Mouse (Mus musculus) C2C12 (cell line): ENCODE results near the gene Mtmr4. TPM values are rescaled to one million over a fixed set of nuclear protein-coding genes. Genes with fewer than 3 reads are reported as not detected.

Source experiments
- H3K27me3 ChIP-seq: one replicate; pipeline ENCODE4 v1.6.1; 2011; ENCODE audit not compliant: control insufficient read depth, insufficient read depth, insufficient read length
- H3K36me3 ChIP-seq: one replicate; pipeline ENCODE4 v1.6.1; 2011; ENCODE audit not compliant: control insufficient read depth, insufficient read depth
- H3K4me3 ChIP-seq: one replicate; pipeline ENCODE4 v1.5.1; 2011; ENCODE audit warnings: mild to moderate bottlenecking, control low read depth; ENCODE audit not compliant: poor library complexity, insufficient read depth, severe bottlenecking
- H3K79me2 ChIP-seq: one replicate; pipeline ENCODE4 v1.6.1; 2011; ENCODE audit not compliant: control insufficient read depth, insufficient read depth
- H3K79me3 ChIP-seq: one replicate; pipeline ENCODE4 v1.6.1; 2011; ENCODE audit warnings: low read depth, control low read depth
- H3ac ChIP-seq: one replicate; pipeline ENCODE3; 2011; ENCODE audit warnings: low read depth; ENCODE audit not compliant: control insufficient read depth, insufficient read length
- CEBPB ChIP-seq: IDR thresholded peaks from one replicate; pipeline ENCODE4 v1.6.1; 2011; ENCODE audit warnings: low read depth, mild to moderate bottlenecking, control low read depth, moderate library complexity
- CTCF ChIP-seq: IDR thresholded peaks from one replicate; pipeline ENCODE4 v1.5.1; 2011; ENCODE audit not compliant: control insufficient read depth, insufficient read depth, insufficient read length
- FOSL1 ChIP-seq: IDR thresholded peaks from one replicate; pipeline ENCODE4 v1.8.0; 2011; ENCODE audit warnings: mild to moderate bottlenecking, low read length; ENCODE audit not compliant: poor library complexity, insufficient read depth, severe bottlenecking
- MAX ChIP-seq: IDR thresholded peaks from one replicate; pipeline ENCODE4 v1.6.1; 2011; ENCODE audit warnings: mild to moderate bottlenecking, control low read depth
- MYOD1 ChIP-seq: IDR thresholded peaks from one replicate; pipeline ENCODE4 v1.6.1; 2011; ENCODE audit warnings: low read depth; ENCODE audit not compliant: control insufficient read depth, insufficient read length
- MYOG ChIP-seq: IDR thresholded peaks from one replicate; pipeline ENCODE4 v1.6.1; 2011; ENCODE audit not compliant: control insufficient read depth, insufficient read length; ENCODE audit errors: extremely low read depth
- USF1 ChIP-seq: IDR thresholded peaks from one replicate; pipeline ENCODE4 v1.6.1; 2011; ENCODE audit warnings: low read depth, mild to moderate bottlenecking, control low read depth, moderate library complexity
- polyA plus RNA-seq: library from polyadenylated mRNA; unstranded; fragments of >200 nt; fragmentation: generic; extraction: Trizol; gene quantifications from one replicate; pipeline ENCODE4 v1.2.1, GENCODE M21; 2012; ENCODE audit warnings: missing spikeins

Gene Mtmr4
- polyA plus RNA-seq, 1 experiment: 28.0 TPM

- Histone ChIP-seq H3K79me2 (no peaks in the 10 kb centered on the region), H3ac (no peak overlapping the region), H3K4me3 (no peak overlapping the region), H3K36me3 (peaks cover 88% of the 10 kb centered on the region), H3K79me3 (no peaks in the 10 kb centered on the region), H3K27me3 (no peaks in the 10 kb centered on the region)
- TF ChIP-seq CTCF: no peak
- TF ChIP-seq MYOD1: no peak
- no peak for TF ChIP-seq CEBPB
- no peak for TF ChIP-seq FOSL1
- no peak for TF ChIP-seq USF1
- no peak for TF ChIP-seq MAX
- TF ChIP-seq MYOG: no peak
These were observed 22.0 kb downstream of the Mtmr4 start for GRCm38 (mm10) chr11:87613972-87614371.

DNA sequence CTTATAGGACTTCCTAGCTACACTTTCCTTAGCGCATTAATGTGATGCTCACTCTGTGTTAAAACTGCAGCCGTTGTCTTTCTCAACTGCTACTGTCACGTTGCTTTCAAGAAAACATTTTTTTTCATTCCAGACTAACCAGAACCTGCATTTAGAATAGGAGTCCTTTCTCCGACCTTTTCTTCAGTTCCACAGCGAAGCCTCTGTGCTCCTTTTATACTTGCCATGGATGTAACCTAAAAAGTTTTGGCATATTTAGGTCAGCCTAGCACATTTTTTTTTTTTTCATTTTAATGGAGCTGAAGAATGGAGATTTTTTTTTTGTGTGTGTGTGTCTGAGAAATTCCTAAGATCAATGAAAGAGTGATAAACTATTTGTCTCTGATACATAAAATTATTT lies 23.6 kb downstream of the Mtmr4 start:
- H3K4me3 ChIP-seq: no peak overlapping the region
- no peak for TF ChIP-seq MYOD1
- TF ChIP-seq CEBPB: no peak
- TF ChIP-seq MYOG: no peak
- no peak for TF ChIP-seq CTCF
- TF ChIP-seq FOSL1: no peak
- TF ChIP-seq MAX: no peak
- TF ChIP-seq USF1: no peak
- no peaks in the 10 kb centered on the region for H3K79me2 ChIP-seq
- peaks cover 78% of the 10 kb centered on the region for H3K36me3 ChIP-seq
- H3K79me3 ChIP-seq: no peaks in the 10 kb centered on the region
- H3ac ChIP-seq: no peak overlapping the region
- H3K27me3 ChIP-seq: no peaks in the 10 kb centered on the region

DNA sequence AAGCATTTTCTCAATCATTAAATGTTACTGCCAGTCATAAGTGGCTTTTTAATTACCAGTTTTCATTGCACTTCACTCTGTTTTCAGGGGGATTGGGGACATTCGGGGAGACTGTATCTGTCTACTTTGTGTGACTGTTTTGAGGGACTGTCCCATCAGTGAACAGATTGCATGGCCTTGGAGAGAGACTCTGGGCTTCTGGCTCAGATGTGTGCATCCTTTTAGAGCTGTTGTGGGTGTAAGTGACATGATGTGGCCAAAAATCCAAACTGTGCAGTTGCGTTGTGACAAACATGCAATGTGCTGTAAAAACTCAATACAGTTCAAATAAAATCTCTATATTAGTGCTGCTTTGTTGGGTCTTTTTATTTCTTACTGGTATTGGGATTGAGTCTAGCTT lies 24.0 kb downstream of the Mtmr4 start:
- H3K4me3 ChIP-seq: no peak overlapping the region
- peaks cover 78% of the 10 kb centered on the region for H3K36me3 ChIP-seq
- H3K79me3 ChIP-seq: no peaks in the 10 kb centered on the region
- no peak for TF ChIP-seq CTCF
- TF ChIP-seq MAX: no peak
- no peak for TF ChIP-seq USF1
- no peak for TF ChIP-seq FOSL1
- TF ChIP-seq MYOD1: no peak
- no peak for TF ChIP-seq MYOG
- no peaks in the 10 kb centered on the region for H3K27me3 ChIP-seq
- H3K79me2 ChIP-seq: no peaks in the 10 kb centered on the region
- H3ac ChIP-seq: no peak overlapping the region

DNA sequence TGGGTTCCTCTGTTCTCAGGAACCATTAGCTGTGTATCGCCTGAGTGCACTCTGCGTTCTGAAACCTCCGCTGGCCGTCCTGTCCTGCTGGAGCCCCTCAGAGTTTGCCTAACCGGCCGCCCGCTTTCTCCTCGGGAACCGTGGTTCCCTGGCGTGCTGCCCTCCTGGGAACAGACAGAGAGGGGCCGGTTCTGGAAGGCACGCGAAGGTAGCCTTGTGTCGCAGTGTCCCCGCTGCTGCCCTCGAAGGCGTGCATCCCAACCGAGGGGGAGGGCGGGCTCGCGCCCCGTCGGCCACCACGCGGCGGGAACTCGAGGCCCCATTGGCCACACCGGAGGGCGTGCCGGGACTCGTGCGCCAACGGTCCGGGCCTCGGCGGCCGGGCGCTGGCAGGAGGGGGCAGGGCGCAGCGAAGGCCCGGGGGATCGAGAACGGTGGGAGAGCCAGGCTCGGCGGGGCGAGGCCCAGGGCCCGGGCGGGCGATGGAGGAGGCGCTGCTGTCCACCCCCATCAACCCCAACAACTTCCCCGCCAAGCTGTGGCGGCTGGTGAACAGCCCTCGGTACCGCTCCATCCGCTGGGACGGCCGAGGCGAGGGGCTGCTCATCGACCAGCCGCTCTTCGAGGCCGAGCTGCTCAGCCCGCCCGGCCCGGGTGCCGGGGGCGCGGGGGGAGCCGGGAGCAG lies 25.0 kb downstream of the Mtmr4 start, which contains the start of gene Hsf5:
TSS of gene Hsf5 (plus strand) at position 375 of the 685 bp plus-strand sequence.
- Histone ChIP-seq H3K4me3 (no peak within 1 kb of the TSS), H3K79me2 (no peaks in the 10 kb centered on the region), H3K36me3 (peaks cover 68% of the 10 kb centered on the region), H3ac (no peak within 1 kb of the TSS), H3K79me3 (no peaks in the 10 kb centered on the region), H3K27me3 (no peaks in the 10 kb centered on the region)
- TF ChIP-seq CTCF (no peak), MYOG (no peak), FOSL1 (no peak), CEBPB (no peak), MYOD1 (no peak), USF1 (no peak), MAX (no peak)

DNA sequence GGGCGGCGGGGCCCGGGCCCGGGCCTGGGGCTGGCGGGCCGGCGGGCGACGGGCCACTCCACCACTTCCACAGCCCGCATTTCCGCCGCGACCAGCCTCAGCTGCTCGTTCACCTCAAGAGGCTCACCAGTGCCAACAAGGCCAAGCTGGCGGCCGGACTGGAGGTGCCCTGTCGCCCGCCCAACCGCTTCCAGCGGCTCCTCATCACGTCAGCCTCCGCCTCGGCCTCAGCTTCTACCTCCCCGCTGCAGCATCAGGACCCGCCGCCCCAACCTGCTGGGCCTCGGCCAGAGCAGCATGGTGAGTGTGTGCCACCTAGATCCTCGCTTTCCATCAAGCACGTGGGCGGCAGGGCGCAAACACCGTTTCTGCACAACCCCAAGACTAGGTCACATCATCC lies 25.6 kb downstream of the Mtmr4 start:
- no peak overlapping the region for H3ac ChIP-seq
- no peaks in the 10 kb centered on the region for H3K79me2 ChIP-seq
- no peaks in the 10 kb centered on the region for H3K27me3 ChIP-seq
- peaks cover 61% of the 10 kb centered on the region for H3K36me3 ChIP-seq
- H3K79me3 ChIP-seq: no peaks in the 10 kb centered on the region
- TF ChIP-seq CEBPB: no peak
- no peak for TF ChIP-seq CTCF
- no peak for TF ChIP-seq FOSL1
- TF ChIP-seq MAX: no peak
- no peak for TF ChIP-seq USF1
- TF ChIP-seq MYOG: no peak
- no peak for TF ChIP-seq MYOD1
- no peak overlapping the region for H3K4me3 ChIP-seq

- H3K79me3 ChIP-seq: no peaks in the 10 kb centered on the region
- no peaks in the 10 kb centered on the region for H3K27me3 ChIP-seq
- no peak overlapping the region for H3K4me3 ChIP-seq
- no peak overlapping the region for H3ac ChIP-seq
- no peaks in the 10 kb centered on the region for H3K79me2 ChIP-seq
- peaks cover 20% of the 10 kb centered on the region for H3K36me3 ChIP-seq
- TF ChIP-seq CEBPB (no peak), USF1 (peak; percentile 83), FOSL1 (peak; percentile 41), MAX (peak; percentile 89)
These were observed 31.2 kb downstream of the Mtmr4 start for GRCm38 (mm10) chr11:87623160-87623559.
